Mouse (Mus musculus) intestine, postnatal 0 days (tissue): ENCODE results near the gene Ap4s1. TPM values are rescaled to one million over a fixed set of nuclear protein-coding genes. Genes with fewer than 3 reads are reported as not detected.
A peak's percentile ranks its signal among the peaks of the same experiment; 100 is the strongest.

ENCODE experiments used
- ATAC-seq: fragments of 200-750 bp; cut with Nextera tagmentation; 2 replicates; pipeline ENCODE4 v1.8.0; 2017; ENCODE audit warnings: mild to moderate bottlenecking, moderate TSS enrichment, moderate library complexity
- H3K27ac ChIP-seq: fragments of 300-500 bp; sonication (generic); 2 replicates; pipeline ENCODE4 v1.5.1; 2014; ENCODE audit warnings: mild to moderate bottlenecking, low read depth, low read length, moderate library complexity
- H3K27me3 ChIP-seq: fragments of 300-500 bp; sonication (generic); replicated peaks from 2 replicates; pipeline ENCODE4 v1.6.1; 2014; ENCODE audit warnings: low read length, mixed read lengths; ENCODE audit not compliant: control insufficient read depth, insufficient read depth
- H3K36me3 ChIP-seq: fragments of 300-500 bp; sonication (generic); 2 replicates; pipeline ENCODE4 v1.6.1; 2014; ENCODE audit warnings: mild to moderate bottlenecking, moderate library complexity; ENCODE audit not compliant: control insufficient read depth, insufficient read depth
- H3K4me1 ChIP-seq: fragments of 300-500 bp; sonication (generic); replicated peaks from 2 replicates; pipeline ENCODE4 v1.6.1; 2014; ENCODE audit warnings: antibody characterized with exemption, low read length, mixed read lengths; ENCODE audit not compliant: control insufficient read depth, insufficient read depth
- H3K4me2 ChIP-seq: fragments of 300-500 bp; sonication (generic); replicated peaks from 2 replicates; pipeline ENCODE4 v1.6.1; 2014; ENCODE audit warnings: low read depth, mild to moderate bottlenecking, moderate library complexity
- H3K4me3 ChIP-seq: fragments of 300-500 bp; sonication (generic); 2 replicates; pipeline ENCODE4 v1.5.1; 2014; ENCODE audit warnings: low read depth, low read length
- H3K9ac ChIP-seq: fragments of 300-500 bp; sonication (generic); 2 replicates; pipeline ENCODE4 v1.6.1; 2014; ENCODE audit warnings: mild to moderate bottlenecking, low read depth, low read length
- H3K9me3 ChIP-seq: fragments of 300-500 bp; sonication (generic); 2 replicates; pipeline ENCODE4 v1.6.1; 2016; ENCODE audit warnings: mixed run types; ENCODE audit not compliant: control insufficient read depth
- CTCF ChIP-seq: sonication (generic); IDR thresholded peaks from 2 replicates; pipeline ENCODE4 v1.5.1; 2016; ENCODE audit warnings: low read depth, mild to moderate bottlenecking, control low read depth, antibody characterized with exemption, moderate library complexity
- WGBS: fragments of 180-500 bp; shearing (Covaris S2); extraction: QIAGEN DNeasy Blood & Tissue Kit; methylation state at CpG from one replicate; pipeline ENCODE4 v1.1.7; 2014; 5-methylcytosine and 5-hydroxymethylcytosine counted together
- polyA plus RNA-seq: library from polyadenylated mRNA; unstranded; fragments of >200 nt; fragmentation: Nextera tagmentation; extraction: Ambion mirVana; gene quantifications from 2 replicates; pipeline ENCODE4 v1.2.1, GENCODE M21; 2015

Gene Ap4s1
- polyA plus RNA-seq, 1 experiment from 2014 or later, result 25.7 TPM

DNA sequence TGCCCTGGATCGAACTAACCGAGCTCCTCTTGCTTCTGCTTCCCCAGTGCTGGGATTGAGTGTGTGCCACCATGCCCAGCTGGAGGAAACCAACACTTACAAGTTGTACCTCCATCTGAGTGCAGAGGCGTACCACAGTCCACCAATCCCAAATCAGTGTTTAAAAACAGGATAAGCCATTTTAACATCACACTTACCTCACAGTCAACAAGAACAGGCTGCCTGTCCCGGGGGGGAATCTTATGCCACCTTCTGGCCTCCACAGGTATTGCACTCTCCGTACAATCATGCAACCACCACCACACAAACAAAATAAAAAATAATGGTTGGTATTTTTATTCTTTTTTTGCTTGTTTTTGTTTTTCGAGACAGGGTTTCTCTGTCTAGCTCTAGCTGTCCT, 50.9 kb downstream of the Ap4s1 start:
- Histone ChIP-seq H3K27me3 (no peaks in the 10 kb centered on the region), H3K4me1 (no peaks in the 10 kb centered on the region), H3K36me3 (peaks cover 42% of the 10 kb centered on the region), H3K4me3 (no peak overlapping the region), H3K9me3 (no peaks in the 10 kb centered on the region), H3K9ac (no peak overlapping the region), H3K4me2 (no peak overlapping the region), H3K27ac (no peak overlapping the region)
- no peak for ATAC-seq
- TF ChIP-seq CTCF, result peak; percentile 77
- WGBS, result 81% methylated on average over 6 of the region's 6 CpGs

- Histone ChIP-seq H3K9me3 (no peaks in the 10 kb centered on the region), H3K4me1 (no peaks in the 10 kb centered on the region), H3K4me3 (no peak overlapping the region), H3K9ac (no peak overlapping the region), H3K36me3 (peaks cover 64% of the 10 kb centered on the region), H3K4me2 (no peak overlapping the region), H3K27ac (no peak overlapping the region), H3K27me3 (no peaks in the 10 kb centered on the region)
- TF ChIP-seq CTCF, result no peak
- 73% methylated on average over 6 of the region's 6 CpGs for WGBS
- ATAC-seq, result no peak
Observed at GRCm38 (mm10) chr12:51744957-51745356, 54.1 kb downstream of the Ap4s1 start.

DNA sequence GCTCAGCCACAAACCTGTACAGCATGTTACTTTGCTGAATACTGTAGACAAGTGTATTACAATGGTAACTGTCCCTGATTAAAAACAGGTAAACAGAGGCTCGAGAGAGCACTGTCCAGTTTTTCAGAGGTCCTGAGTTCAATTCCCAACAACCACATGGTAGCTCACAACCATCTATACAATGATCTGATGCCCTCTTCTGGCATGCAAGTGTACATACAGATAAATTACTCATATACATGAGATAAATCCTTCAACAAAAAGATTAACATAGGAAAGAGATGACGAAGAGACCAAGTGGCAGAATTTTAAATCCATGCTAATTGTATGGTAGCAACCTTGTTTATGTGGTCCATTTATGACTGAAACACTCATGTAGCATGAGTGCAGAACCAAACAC, 56.5 kb downstream of the Ap4s1 start:
- WGBS, result 89% methylated on average over 2 of the region's 2 CpGs
- no peaks in the 10 kb centered on the region for H3K4me1 ChIP-seq
- no peak overlapping the region for H3K27ac ChIP-seq
- H3K4me2 ChIP-seq, result no peak overlapping the region
- H3K27me3 ChIP-seq, result no peaks in the 10 kb centered on the region
- TF ChIP-seq CTCF, result peak; percentile 44
- ATAC-seq, result no peak
- H3K36me3 ChIP-seq, result peaks cover 81% of the 10 kb centered on the region
- no peak overlapping the region for H3K9ac ChIP-seq
- no peak overlapping the region for H3K4me3 ChIP-seq
- no peaks in the 10 kb centered on the region for H3K9me3 ChIP-seq

- peak overlapping the region; percentile 78 for H3K27ac ChIP-seq
- 60% methylated on average over 12 of the region's 12 CpGs for WGBS
Observed at GRCm38 (mm10) chr12:51755938-51756598, 65.2 kb downstream of the Ap4s1 start.

DNA sequence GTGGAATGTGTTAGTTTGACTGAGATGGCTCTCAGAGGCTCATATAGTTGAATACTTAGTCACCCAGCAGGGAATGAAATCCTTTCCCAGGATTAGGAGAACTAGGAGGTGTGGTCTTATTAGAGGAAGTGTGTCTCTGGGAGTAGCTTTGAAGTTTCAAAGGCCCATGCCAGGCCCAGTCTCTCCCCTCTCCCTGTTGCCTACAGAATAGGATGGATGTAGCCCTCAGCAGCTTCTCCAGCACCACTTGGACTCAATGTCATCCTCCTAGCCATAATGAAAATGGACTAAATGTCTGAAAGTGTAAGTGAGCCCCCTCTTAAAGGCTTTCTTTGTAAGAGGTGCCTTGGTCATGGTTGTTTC, 65.7 kb downstream of the Ap4s1 start:
- Histone ChIP-seq H3K27ac (peak overlapping the region; percentile 78), H3K27me3 (no peaks in the 10 kb centered on the region), H3K4me3 (no peak overlapping the region), H3K4me2 (no peak overlapping the region), H3K9me3 (no peaks in the 10 kb centered on the region), H3K9ac (no peak overlapping the region), H3K36me3 (peaks cover 72% of the 10 kb centered on the region), H3K4me1 (0 out of 2 replicates have a peak, but pooled peaks cover 3% of the 10 kb centered on the region)
- TF ChIP-seq CTCF, result no peak
- peak; percentile 41 for ATAC-seq

More at GRCm38 (mm10) chr12:51755938-51756598, 65.2 kb downstream of the Ap4s1 start:
- 0 out of 2 replicates have a peak, but pooled peaks cover 3% of the 10 kb centered on the region for H3K4me1 ChIP-seq
- peak; percentile 80 for ATAC-seq
- H3K4me2 ChIP-seq, result peak overlapping the region; percentile 32
- TF ChIP-seq CTCF, result no peak
- H3K4me3 ChIP-seq, result no peak overlapping the region
- peaks cover 74% of the 10 kb centered on the region for H3K36me3 ChIP-seq
- no peak overlapping the region for H3K9ac ChIP-seq
- no peaks in the 10 kb centered on the region for H3K27me3 ChIP-seq
- no peaks in the 10 kb centered on the region for H3K9me3 ChIP-seq

DNA sequence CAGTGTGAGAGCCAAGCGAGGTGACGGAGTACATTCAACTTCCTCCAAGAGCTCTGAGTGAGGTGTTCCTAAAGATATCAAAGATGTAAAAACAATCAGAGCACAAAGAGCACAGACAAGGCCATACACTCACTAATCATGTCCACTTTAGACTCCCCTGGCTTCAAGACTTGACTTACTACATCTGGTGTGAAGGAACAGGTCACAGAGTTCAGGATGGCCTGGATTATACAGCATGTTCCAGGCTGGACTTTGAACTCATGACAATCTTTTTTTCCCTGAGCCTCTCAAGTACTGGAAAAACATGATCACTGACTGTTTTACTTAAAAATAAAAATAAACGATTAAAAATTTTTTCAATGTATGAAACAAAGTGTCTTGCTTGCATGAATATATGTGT, 68.5 kb downstream of the Ap4s1 start:
- no peak overlapping the region for H3K9ac ChIP-seq
- H3K27me3 ChIP-seq, result no peaks in the 10 kb centered on the region
- no peak for TF ChIP-seq CTCF
- H3K4me3 ChIP-seq, result no peak overlapping the region
- H3K4me1 ChIP-seq, result 0 out of 2 replicates have a peak, but pooled peaks cover 3% of the 10 kb centered on the region
- H3K27ac ChIP-seq, result peak overlapping the region; percentile 54; the same call in 1 of the 2 replicates
- H3K4me2 ChIP-seq, result no peak overlapping the region
- no peaks in the 10 kb centered on the region for H3K9me3 ChIP-seq
- WGBS, result 73% methylated on average over 3 of the region's 3 CpGs
- H3K36me3 ChIP-seq, result peaks cover 67% of the 10 kb centered on the region
- ATAC-seq, result peak; percentile 78
